Comparison of ENCODE assay signal across 8 mouse cellular contexts in the genomic region with DNA sequence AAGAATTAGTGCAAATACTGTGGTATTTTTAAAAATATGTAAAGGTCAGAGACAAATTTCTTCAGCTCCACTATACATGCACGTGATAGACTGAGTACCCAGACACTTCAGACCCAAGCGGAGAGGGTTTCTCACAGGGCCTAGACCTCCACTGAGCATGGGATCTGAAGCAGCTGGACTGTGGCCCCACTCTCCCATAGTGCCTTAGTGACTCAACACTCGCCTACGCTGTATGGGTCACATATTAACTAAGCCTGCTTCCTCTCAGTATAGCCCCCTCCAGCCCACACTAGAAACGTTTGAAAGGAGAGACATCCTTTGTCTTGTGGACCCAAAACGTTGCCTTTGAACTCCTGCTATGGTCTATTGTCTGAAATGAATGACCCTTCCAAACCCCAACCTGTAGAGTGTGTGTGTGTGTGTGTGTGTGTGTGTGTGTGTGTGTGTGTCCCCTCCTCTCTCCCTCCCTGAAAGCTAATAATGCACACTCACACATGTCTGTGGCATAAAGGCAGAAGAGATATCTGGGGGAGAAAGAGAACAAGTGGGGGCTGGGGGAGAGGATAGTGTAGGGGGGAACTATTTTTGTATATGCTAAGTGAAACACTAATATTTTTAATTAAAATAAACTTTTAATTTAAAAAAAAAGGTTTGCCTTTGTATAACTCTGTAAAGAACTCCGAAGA. TPM values are rescaled to one million over a fixed set of nuclear protein-coding genes. Genes with fewer than 3 reads are reported as not detected.
A peak's percentile ranks its signal among the peaks of the same experiment; 100 is the strongest.
DNase-seq lines count a peak whose midpoint lies in the region; ATAC-seq lines count a peak whose summit lies in the region.

No protein-coding gene starts in this region.

- ATAC-seq in heart, embryonic 11.5 days (replicated peaks; ENCODE audit: insufficient number of reproducible peaks, low FRiP score, low TSS enrichment) = no peak
- ATAC-seq in hindbrain, embryonic 16.5 days = peak; percentile 21; the same call in 1 of the 2 replicates
- ATAC-seq in megakaryocyte-erythroid progenitor cell, adult 5-6 weeks (replicated peaks; ENCODE audit: low FRiP score, low TSS enrichment, poor library complexity, severe bottlenecking) = no peak
- no peak for ATAC-seq in frontal cortex, adult (ENCODE audit: low TSS enrichment)

- peaks cover 13% of the 10 kb centered on the region; the same call in 1 of the 2 replicates for H3K4me1 ChIP-seq in heart, embryonic 11.5 days (ENCODE audit: control insufficient read depth, insufficient read depth, low read length)
- H3K4me1 ChIP-seq in embryonic facial prominence, embryonic 10.5 days = peaks cover 16% of the 10 kb centered on the region
- H3K4me1 ChIP-seq in hindbrain, embryonic 16.5 days (ENCODE audit: control insufficient read depth, insufficient read depth, low read depth, low read length) = peaks cover 3% of the 10 kb centered on the region
- H3K4me1 ChIP-seq in midbrain, embryonic 10.5 days = peaks cover 20% of the 10 kb centered on the region

- H3K9ac ChIP-seq in heart, embryonic 11.5 days (ENCODE audit: low read depth, low read length) = no peak overlapping the region
- H3K9ac ChIP-seq in hindbrain, embryonic 16.5 days (ENCODE audit: low read depth, low read length) = no peak overlapping the region

- DNase-seq in heart, adult 18-20 months = no peak
- no peak for DNase-seq in embryonic facial prominence, embryonic 10.5 days (ENCODE audit: low spot score)
- DNase-seq in midbrain, embryonic 10.5 days (ENCODE audit: low spot score) = no peak
- no peak for DNase-seq in cerebellum, adult 8-10 months

- 58% methylated on average over 7 of the region's 7 CpGs for WGBS in heart, embryonic 11.5 days (ENCODE audit: insufficient replicate concordance)
- WGBS in embryonic facial prominence, embryonic 10.5 days = 49% methylated on average over 7 of the region's 7 CpGs
- WGBS in hindbrain, embryonic 16.5 days = 47% methylated on average over 7 of the region's 7 CpGs
- WGBS in midbrain, embryonic 10.5 days = 51% methylated on average over 7 of the region's 7 CpGs

- H3K27me3 ChIP-seq in heart, embryonic 11.5 days (ENCODE audit: control insufficient read depth, insufficient read depth, low read length) = no peaks in the 10 kb centered on the region
- H3K27me3 ChIP-seq in embryonic facial prominence, embryonic 10.5 days (replicated peaks; ENCODE audit: low read depth, poor library complexity, severe bottlenecking) = no peaks in the 10 kb centered on the region
- no peaks in the 10 kb centered on the region for H3K27me3 ChIP-seq in hindbrain, embryonic 16.5 days (replicated peaks; ENCODE audit: control insufficient read depth, insufficient read depth, low read length)
- H3K27me3 ChIP-seq in midbrain, embryonic 10.5 days (ENCODE audit: low read depth, poor library complexity, severe bottlenecking) = no peaks in the 10 kb centered on the region

- H3K4me3 ChIP-seq in heart, embryonic 11.5 days (ENCODE audit: low read depth, low read length) = no peak overlapping the region
- peak overlapping the region; percentile 58; the same call in 1 of the 2 replicates for H3K4me3 ChIP-seq in embryonic facial prominence, embryonic 10.5 days
- H3K4me3 ChIP-seq in hindbrain, embryonic 16.5 days (ENCODE audit: low read length) = no peak overlapping the region
- peak overlapping the region; percentile 54 for H3K4me3 ChIP-seq in midbrain, embryonic 10.5 days

- H3K9me3 ChIP-seq in heart, embryonic 11.5 days (replicated peaks; ENCODE audit: control insufficient read depth, low read length) = no peaks in the 10 kb centered on the region
- no peaks in the 10 kb centered on the region; the same call in 1 of the 2 replicates for H3K9me3 ChIP-seq in embryonic facial prominence, embryonic 10.5 days
- no peaks in the 10 kb centered on the region; the same call in 1 of the 2 replicates for H3K9me3 ChIP-seq in hindbrain, embryonic 16.5 days (ENCODE audit: control insufficient read depth, low read length)
- 0 out of 2 replicates have a peak, but pooled peaks cover 4% of the 10 kb centered on the region for H3K9me3 ChIP-seq in midbrain, embryonic 10.5 days (replicated peaks)

- H3K36me3 ChIP-seq in heart, embryonic 11.5 days (ENCODE audit: control insufficient read depth, insufficient read depth, low read length) = no peaks in the 10 kb centered on the region
- H3K36me3 ChIP-seq in embryonic facial prominence, embryonic 10.5 days (replicated peaks) = no peaks in the 10 kb centered on the region
- no peaks in the 10 kb centered on the region for H3K36me3 ChIP-seq in hindbrain, embryonic 16.5 days (ENCODE audit: control insufficient read depth, insufficient read depth, low read length)
- no peaks in the 10 kb centered on the region for H3K36me3 ChIP-seq in midbrain, embryonic 10.5 days

- H3K4me2 ChIP-seq in heart, embryonic 11.5 days = peak overlapping the region; percentile 57
- peak overlapping the region; percentile 69; the same call in 1 of the 2 replicates for H3K4me2 ChIP-seq in hindbrain, embryonic 16.5 days (ENCODE audit: low read length)

- H3K27ac ChIP-seq in heart, embryonic 11.5 days (ENCODE audit: low read depth, low read length) = no peak overlapping the region
- H3K27ac ChIP-seq in embryonic facial prominence, embryonic 10.5 days (replicated peaks) = 0 out of 2 replicates have a peak overlapping the region, but pooled peaks have one; percentile 89
- no peak overlapping the region for H3K27ac ChIP-seq in hindbrain, embryonic 16.5 days (ENCODE audit: low read depth, low read length)
- peak overlapping the region; percentile 89 for H3K27ac ChIP-seq in midbrain, embryonic 10.5 days (replicated peaks)

RNA-seq across cellular contexts. Expression of gene Adgrf5, which starts 34.1 kb away (rescaled TPM):
- 13.9 and 20.8 TPM in 2 replicates for polyA plus RNA-seq in heart, embryonic 11.5 days (2014; fragmentation: Nextera tagmentation; extraction: Ambion mirVana)
- 100 to 1,000 TPM; 168 to 185 TPM for total RNA-seq in heart, adult 18-20 months (2021)
- 7.4 and 8.2 TPM in 2 replicates for polyA plus RNA-seq in embryonic facial prominence, embryonic 10.5 days (2016; fragmentation: Nextera tagmentation; extraction: Ambion mirVana)
- 8.0 and 10.4 TPM in 2 replicates for polyA plus RNA-seq in hindbrain, embryonic 16.5 days (2015; fragmentation: Nextera tagmentation; extraction: Ambion mirVana)
- polyA plus RNA-seq in midbrain, embryonic 10.5 days (2016; fragmentation: Nextera tagmentation; extraction: Ambion mirVana) = 6.6 and 9.3 TPM in 2 replicates
- total RNA-seq in megakaryocyte-erythroid progenitor cell, adult 5-6 weeks (2014; fragmentation: Nextera tagmentation) = not detected in 2 replicates
- 0.08 TPM in 1 of 2 replicates, not detected in the other for total RNA-seq in megakaryocyte-erythroid progenitor cell, adult 5-6 weeks (2017)

RNA-seq across cellular contexts. Expression of gene Adgrf1, which starts 56.0 kb away (rescaled TPM):
- not detected in 2 replicates for polyA plus RNA-seq in heart, embryonic 11.5 days (2014; fragmentation: Nextera tagmentation; extraction: Ambion mirVana)
- not detected for total RNA-seq in heart, adult 18-20 months (2021)
- polyA plus RNA-seq in embryonic facial prominence, embryonic 10.5 days (2016; fragmentation: Nextera tagmentation; extraction: Ambion mirVana) = not detected in 2 replicates
- not detected in 2 replicates for polyA plus RNA-seq in hindbrain, embryonic 16.5 days (2015; fragmentation: Nextera tagmentation; extraction: Ambion mirVana)
- polyA plus RNA-seq in midbrain, embryonic 10.5 days (2016; fragmentation: Nextera tagmentation; extraction: Ambion mirVana) = not detected in 2 replicates
- 0.31 TPM in 1 of 2 replicates, not detected in the other for total RNA-seq in megakaryocyte-erythroid progenitor cell, adult 5-6 weeks (2014; fragmentation: Nextera tagmentation)
- total RNA-seq in megakaryocyte-erythroid progenitor cell, adult 5-6 weeks (2017) = not detected in 2 replicates

Comparison
In these comparisons a context has a peak if more than half of its experiments do, and no peak if none do; other contexts are left out.
1. H3K27ac ChIP-seq: peak in embryonic facial prominence, embryonic 10.5 days (single experiment) and midbrain, embryonic 10.5 days (single experiment); none in heart, embryonic 11.5 days (single experiment) and hindbrain, embryonic 16.5 days (single experiment).
2. H3K4me3 ChIP-seq: peak in embryonic facial prominence, embryonic 10.5 days (single experiment) and midbrain, embryonic 10.5 days (single experiment); none in heart, embryonic 11.5 days (single experiment) and hindbrain, embryonic 16.5 days (single experiment).